ENCODE assay signal across 16 mouse cellular contexts in genomic region chr17:91691063-91691462, GRCm38 (mm10).
"Had no signal": no experiment of that assay in that cellular context is flagged by ENCODE, and none has a peak within 500 bp of the region (broad histone marks: within the 10 kb centered on the region; RNA-seq: fewer than 3 reads in every experiment).

No protein-coding gene starts in this region.

- DNase-seq: retina, postnatal 1 day; right cerebral cortex, adult 18-20 months; right cerebral cortex, postnatal 14 days; right cerebral cortex, postnatal 25 days; right cerebral cortex, postnatal 4 days; spleen, adult 18-20 months; thymus, adult 18-20 months; thymus, adult 2 months; thymus, postnatal 14 days; thymus, postnatal 25 days; thymus, postnatal 36 days; thymus, postnatal 4 days had no signal

- H3K36me3 ChIP-seq: neural tube, embryonic 13.5 days; neural tube, embryonic 15.5 days; stomach, embryonic 15.5 days had no signal

- H3K4me1 ChIP-seq: neural tube, embryonic 13.5 days; neural tube, embryonic 15.5 days; stomach, embryonic 15.5 days had no signal

- H3K27ac ChIP-seq: neural tube, embryonic 13.5 days; neural tube, embryonic 15.5 days; stomach, embryonic 15.5 days; stomach, postnatal 0 days had no signal

- H3K9ac ChIP-seq: neural tube, embryonic 13.5 days; neural tube, embryonic 15.5 days; stomach, embryonic 15.5 days had no signal

- H3K4me2 ChIP-seq: neural tube, embryonic 13.5 days; neural tube, embryonic 15.5 days; stomach, embryonic 15.5 days had no signal

- H3K9me3 ChIP-seq: neural tube, embryonic 13.5 days; neural tube, embryonic 15.5 days; stomach, embryonic 15.5 days had no signal

- H3K4me3 ChIP-seq: neural tube, embryonic 13.5 days; neural tube, embryonic 15.5 days; stomach, embryonic 15.5 days had no signal

- H3K27me3 ChIP-seq: neural tube, embryonic 13.5 days; neural tube, embryonic 15.5 days; stomach, embryonic 15.5 days had no signal
